Mouse (Mus musculus) retina, postnatal 7 days (tissue): ENCODE measurements around the gene Atxn3.
A peak's percentile ranks its signal among the peaks of the same experiment; 100 is the strongest.
"Not testable (repeated sequence)": the region's sequence is repeated elsewhere in the genome, so short reads cannot be mapped to it uniquely, and the experiment has no call there.

Experiments used
- DNase-seq: peaks from one replicate; pipeline ENCODE4 v3.0.0-alpha.2; 2012; ENCODE audit warnings: low read depth, low spot score

The Atxn3 gene

DNA sequence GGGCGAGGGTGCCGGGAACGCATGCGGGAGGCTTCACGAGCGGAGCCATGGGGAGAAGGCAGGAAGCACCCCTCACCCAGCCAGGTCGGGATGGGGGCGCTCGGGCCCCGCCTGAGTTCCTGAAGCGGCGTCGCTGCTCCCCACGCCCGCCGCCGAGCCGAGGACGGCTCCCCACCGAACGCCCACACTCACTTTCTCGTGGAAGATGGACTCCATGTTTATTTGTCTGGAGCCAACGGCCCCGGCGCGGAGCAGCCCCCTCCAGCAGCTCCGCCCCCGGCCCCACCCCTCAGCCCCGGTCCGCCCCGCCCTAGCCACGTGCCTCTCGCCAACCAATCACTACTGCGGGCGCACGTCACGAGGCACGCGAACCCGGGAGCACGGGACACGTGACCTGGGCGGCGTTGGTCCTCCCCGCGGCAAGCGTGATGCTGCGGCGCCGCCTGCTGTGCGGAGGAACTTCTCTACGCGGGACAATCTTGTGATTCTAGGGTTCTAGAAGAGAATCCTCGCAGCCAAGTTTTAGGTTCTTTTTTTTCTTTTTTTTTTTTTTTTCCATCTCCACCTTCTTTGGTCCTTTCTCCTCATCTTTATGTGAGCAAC lies at the start of gene Atxn3:
Gene Atxn3 (minus strand): TSS at position 305 of the 603 bp plus-strand sequence.
- peak; percentile 93 for DNase-seq

GRCm38 (mm10) chr12:102000785-102001184 lies 42.7 kb upstream of the Atxn3 start:
- DNase-seq = no peak

DNA sequence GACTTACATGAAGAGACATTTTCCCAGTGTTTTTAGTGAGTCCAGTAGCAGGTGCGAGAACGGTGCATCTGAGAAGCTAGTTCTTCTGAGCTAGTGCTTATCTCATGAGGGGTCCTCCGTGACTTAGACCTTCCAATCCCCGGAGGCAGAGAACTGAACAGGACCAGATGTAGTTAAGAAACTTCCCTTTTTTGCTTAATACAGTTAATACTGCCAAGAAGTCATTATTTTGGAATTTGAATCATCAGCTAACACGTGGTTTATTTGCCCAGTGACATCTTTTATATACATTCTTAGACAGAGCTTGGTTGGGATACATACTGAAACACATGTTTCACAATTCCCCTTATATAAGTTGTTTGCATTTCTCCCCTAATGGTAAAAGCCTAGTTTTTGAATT lies 40.9 kb upstream of the Atxn3 start:
- DNase-seq = no peak

DNA sequence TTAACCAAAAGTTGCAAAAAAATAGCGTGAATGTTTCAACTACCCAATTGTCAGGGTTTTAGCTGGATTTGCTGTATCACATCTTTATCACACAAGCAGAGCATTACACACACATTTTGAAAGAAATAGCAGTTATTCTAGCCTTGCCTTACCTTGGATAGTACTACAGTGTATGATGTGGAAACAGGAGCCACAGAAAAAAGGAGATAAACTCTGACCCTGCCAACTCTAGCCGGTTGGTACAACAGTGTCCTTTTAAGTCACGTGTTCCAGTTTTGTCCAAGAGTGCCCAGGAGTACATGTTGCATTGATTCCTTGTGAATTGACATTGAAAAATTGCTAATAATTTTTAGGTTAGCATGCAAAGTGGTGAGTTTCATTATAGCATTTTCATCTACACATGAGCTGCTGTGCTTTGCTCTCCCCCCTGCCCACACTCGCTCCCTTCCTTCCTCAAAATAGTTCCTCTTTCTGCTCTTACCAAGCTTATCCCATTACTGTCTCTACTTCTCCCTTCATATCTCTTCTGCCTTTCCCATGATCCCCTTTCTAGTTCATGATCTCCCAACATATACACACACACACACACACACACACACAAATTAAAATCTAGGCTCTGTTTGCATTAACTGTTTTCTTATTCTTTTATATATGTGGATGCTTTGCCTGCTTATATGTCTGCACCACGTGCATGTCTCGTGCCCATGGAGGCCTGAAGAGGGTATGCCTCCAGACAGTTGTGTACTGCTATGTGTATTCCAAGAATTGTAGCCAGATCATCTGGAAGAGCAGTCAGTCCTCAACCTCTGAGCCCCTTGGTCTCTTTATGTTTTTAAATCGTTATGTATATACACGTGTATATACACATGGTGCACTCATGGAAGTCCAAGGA lies 36.8 kb upstream of the Atxn3 start:
- no peak for DNase-seq

DNA sequence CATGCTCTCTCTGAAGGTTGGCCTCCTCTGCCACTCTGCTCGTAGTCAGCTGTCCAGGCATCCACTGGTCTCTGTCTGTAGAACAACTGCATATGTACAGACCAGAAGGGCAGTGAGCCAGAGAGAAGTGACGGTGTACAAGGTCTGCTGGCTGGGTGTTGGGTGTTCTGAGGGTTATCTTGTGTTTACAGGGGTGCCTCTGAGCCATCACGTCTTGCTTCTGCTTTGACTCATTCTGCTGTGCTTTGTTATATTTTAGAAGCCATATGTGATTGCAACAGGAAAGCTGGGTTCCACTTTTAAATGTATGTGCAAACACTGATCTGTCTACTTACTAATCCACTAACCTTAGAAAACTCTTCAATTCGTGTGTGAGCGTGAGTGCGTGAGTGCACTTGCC lies 29.6 kb upstream of the Atxn3 start:
- DNase-seq = no peak

DNA sequence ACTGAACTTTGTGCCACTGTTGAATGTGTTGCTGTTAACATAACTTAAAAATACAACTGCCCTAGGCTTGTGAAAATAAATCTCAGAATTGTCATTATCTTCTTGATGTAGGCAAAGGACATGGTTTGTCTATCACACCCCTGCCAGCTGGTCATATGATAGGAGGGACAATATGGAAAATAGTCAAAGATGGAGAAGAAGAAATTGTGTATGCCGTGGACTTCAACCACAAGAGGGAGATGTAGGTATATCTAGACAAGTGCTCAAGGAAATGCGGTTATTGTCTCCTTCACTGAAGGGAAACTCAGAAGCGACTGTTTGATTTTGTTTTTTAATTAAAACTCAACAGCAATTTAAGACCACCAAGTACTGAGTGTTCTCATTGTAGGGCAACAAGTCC lies 27.1 kb upstream of the Atxn3 start:
- DNase-seq = peak; percentile 17

GRCm38 (mm10) chr12:101982977-101983376 lies 24.9 kb upstream of the Atxn3 start:
- DNase-seq = no peak

GRCm38 (mm10) chr12:101981559-101981958 lies 23.5 kb upstream of the Atxn3 start:
- no peak for DNase-seq

DNA sequence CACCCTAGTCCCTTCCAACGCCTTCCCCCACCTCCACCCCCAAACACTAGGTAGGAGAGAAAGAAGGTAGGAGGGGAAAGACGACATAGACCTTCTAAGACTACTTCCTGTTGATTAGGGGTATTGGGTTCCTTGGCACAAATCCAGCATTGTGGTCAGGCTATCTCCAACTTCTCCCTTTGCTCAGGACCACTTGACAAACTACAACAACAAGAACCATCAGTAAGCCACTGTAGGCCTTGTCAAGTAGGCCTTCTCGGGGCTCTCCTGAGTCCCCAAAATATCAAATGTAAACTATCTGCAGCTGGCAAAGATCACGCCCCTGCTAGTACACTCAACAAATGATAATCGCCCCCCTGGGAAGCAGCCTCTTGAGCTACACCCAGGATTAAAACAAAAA lies 22.2 kb upstream of the Atxn3 start:
- no peak for DNase-seq

DNA sequence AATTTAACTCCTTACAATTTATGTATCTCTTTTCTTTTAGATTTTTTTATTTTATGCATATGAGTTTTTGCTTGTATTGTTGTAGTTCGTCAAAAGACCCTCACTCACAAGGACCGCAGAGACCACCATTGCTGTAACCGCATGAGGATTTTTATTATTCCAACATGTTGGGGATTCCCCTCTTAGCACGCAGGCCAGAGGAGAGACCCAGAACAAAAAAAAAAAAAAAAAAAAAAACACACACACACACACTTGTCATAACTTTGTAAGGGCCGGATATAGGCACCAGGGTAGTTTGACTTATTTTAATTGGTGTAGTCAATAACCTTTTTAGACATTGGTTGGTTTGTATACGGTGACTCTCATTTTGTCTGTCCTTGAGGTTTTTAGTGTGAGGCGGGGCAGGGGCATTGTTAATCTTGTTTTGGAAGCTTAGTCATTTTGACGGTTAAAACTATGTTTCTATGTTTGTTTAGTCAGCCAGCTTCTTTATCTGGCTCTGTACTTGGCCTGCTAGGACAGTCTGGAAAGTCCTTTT lies 21.2 kb upstream of the Atxn3 start:
- no peak for DNase-seq

GRCm38 (mm10) chr12:101978588-101978987 lies 20.5 kb upstream of the Atxn3 start:
- DNase-seq = no peak

DNA sequence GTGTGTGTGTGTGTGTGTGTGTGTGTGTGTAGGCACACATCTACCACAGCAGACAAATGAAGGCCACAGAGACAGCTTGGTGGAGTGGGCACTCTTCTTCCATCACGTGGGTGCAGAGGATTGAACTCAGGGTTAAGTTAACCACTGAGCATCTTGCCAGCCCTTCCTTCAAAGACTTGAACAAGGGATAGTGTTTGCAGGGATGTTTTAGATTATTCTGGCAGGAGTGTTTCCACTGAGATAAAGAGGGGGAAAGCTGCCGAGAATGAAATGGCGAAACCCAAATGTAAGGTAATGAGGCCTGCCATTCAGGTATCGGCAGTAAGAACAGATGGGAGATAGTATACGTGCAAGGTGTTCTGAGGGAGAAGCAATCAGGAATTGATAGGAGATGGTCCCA lies 20.1 kb upstream of the Atxn3 start:
- DNase-seq = no peak

DNA sequence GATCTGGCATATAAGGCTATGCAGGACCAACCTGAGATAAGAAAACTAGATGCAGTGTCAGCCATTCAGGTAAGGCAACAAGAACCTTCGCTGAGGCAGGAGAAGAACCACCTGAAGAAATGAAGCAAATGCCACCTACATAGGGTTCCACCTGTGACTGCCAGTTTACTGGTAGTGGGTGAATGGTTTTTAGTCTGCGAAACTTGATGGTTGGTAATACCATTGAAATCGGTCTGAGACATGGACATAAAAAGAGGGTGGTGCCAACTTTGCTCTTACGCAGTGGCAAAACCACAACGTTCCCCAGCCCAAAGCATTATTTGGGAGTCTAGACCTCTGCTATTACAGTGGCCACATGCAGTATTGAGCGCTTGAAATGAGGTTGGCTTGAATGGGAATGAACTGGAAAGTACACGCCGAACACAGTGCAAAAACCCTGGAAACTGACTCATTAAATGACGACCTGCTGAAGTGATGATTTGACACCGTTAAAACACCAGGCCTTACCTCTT lies 19.4 kb upstream of the Atxn3 start:
- no peak for DNase-seq

DNA sequence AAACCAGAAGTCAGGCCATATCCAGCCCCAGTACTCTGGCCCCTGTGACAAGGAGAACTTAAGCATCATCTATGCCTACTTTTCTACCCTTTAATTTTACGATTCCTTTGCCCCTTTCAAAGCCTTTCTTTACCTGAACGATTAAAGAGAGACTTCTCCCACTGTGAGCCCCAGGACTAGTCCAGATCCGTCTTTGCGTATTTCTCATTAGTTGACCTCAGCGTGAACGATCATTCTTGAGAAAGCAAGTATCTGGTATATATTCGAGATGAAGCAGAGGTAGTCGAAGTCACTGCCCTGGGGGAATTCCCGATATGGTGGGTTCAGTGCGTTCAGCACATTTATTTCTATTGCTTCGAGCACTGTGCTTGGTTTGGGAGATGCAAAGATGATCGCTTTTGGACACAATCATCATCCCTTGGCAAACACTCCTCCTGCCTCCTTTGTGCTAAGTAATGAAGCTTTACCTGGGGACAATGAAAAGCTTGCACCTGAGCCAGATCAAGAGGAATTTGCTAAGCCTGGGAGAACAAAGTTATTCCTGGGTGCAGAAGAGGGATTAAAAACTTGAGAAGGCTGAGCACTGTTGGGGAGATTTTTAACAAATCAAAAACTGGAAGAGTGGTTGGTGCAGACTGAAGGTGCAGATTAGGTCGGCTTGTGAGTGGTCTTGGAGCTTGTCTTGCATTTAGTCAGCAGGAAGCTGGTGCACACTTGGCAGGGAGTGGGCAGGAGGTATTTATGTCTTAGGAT lies 18.8 kb upstream of the Atxn3 start:
- DNase-seq = no peak

GRCm38 (mm10) chr12:101975601-101976571 lies 17.8 kb upstream of the Atxn3 start, which contains the start of gene Cpsf2:
TSS of gene Cpsf2 (plus strand) at chr12:101975988.
- DNase-seq = peak; percentile 72

DNA sequence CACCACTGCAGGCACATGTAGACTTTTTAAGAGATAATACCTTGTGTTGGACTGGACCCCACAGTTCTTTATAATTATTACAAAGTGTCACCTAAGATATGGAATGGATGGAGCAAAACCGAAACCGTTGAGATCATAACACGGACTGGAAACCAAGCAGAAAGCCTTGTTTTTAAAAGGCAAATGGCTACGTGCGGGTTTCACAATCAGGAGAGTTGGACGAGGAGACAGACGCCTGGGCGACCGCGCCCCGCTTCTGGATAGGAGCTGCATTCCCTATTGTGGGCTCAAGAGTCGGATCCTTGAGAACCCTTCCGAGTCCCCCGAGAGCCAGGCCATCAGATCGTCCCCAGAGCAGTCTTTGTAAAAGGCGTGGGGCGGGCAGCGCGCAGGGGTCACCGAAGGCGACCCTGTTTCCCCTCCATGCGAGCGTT lies 17.1 kb upstream of the Atxn3 start:
- DNase-seq = peak; percentile 11

GRCm38 (mm10) chr12:101974571-101974970 lies 16.5 kb upstream of the Atxn3 start:
- DNase-seq = no peak

GRCm38 (mm10) chr12:101972230-101972629 lies 14.2 kb upstream of the Atxn3 start:
- DNase-seq = no peak

DNA sequence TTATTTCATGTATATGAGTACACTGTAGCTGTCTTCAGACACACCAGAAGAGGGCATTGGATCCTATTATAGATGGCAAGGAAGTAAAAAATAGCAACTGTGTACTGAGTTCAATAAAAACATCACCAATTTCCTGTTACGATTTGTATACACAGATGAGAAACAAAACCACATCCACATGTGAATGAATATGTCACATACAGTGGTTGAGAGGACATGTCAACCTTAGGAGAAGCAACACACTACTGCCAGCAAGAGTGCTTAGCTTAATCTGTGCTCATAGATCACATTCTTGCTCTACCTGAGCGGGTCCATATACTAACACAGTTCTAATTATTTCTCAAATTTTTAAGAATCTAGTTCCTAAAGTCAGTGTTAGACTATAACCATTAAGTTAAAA lies 13.3 kb upstream of the Atxn3 start:
- DNase-seq = no peak

DNA sequence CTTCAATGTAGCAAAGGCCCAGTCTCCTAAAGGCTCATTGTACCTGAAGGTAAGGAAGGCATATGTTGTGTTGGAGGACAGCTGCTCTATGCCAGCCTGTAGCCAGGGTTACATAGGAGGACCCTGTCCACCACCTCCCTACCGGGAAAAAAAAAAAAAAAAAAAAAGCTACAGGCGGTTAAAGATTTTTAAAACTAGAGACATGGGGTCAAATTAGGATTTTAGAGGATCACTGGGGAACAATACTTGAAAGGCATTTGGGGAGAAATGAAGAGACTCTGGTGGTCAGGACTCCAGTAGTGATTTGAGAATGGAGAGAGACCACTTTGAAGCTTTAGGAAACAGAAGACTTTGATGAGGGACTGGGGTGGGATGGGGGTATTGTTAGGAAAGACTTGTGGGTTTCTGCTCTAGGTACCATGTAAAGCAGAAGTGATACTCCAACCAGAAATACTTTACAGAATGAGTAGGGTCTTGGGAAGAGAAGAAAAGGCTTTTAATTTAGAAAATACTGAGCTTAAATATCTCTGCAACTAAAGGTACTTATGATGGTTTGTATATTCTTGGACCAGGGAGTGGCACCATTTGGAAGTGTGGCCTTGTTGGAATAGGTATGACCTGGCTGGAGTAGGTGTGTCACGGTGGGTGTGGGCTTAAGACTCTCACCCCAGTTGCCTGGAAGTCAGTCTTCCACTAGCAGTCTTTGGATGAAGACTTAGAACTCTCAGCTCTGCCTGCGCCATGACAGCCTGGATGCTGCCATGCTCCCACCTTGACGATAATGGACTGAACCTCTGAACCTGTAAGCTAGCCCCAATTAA lies 1.1 kb upstream of the Atxn3 start:
- not testable (repeated sequence) for DNase-seq
